Mouse (Mus musculus) embryonic fibroblast, embryonic 13.5 days (primary cell): ENCODE data around the gene Erc2.

ENCODE experiments used
- CTCF ChIP-seq: IDR thresholded peaks from 2 replicates; pipeline ENCODE4 v1.5.1; 2011; ENCODE audit warnings: mild to moderate bottlenecking, control low read depth, low read length, moderate library complexity, borderline replicate concordance; ENCODE audit not compliant: insufficient read depth
- POLR2A ChIP-seq: IDR thresholded peaks from 2 replicates; pipeline ENCODE4 v1.6.1; 2011; ENCODE audit warnings: low read depth, mild to moderate bottlenecking, control low read depth, low read length, moderate library complexity

DNA sequence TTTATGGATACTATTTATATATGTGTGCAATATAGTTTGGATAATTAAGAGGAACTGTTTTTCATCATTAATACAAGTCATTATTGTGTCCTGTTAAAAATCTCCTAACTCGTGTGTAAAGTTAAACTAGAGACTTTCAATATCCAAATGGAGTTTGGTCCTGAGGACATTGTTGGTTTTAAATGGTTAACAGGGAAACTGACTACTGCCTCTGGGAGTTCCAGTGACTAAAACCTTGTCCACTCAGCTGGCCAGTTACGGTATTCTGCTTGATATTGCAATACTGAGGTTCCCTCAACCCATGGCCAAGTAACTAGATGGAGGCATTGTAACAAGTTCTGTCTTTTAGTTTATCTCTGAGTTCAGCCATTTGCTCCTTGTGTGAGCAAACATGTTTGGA, 229.0 kb downstream of the Erc2 start:
- TF ChIP-seq CTCF = no peak
- no peak for TF ChIP-seq POLR2A
